Mouse (Mus musculus) natural killer cell, adult 2 months (primary cell): Measurements from ENCODE around the gene Adamtsl1.

ENCODE experiments used
- DNase-seq, 2 experiments: peaks; one replicate each; pipeline ENCODE4 v3.0.0; 2022; ENCODE audit warnings: low spot score in 2 of 2

The Adamtsl1 gene

DNA sequence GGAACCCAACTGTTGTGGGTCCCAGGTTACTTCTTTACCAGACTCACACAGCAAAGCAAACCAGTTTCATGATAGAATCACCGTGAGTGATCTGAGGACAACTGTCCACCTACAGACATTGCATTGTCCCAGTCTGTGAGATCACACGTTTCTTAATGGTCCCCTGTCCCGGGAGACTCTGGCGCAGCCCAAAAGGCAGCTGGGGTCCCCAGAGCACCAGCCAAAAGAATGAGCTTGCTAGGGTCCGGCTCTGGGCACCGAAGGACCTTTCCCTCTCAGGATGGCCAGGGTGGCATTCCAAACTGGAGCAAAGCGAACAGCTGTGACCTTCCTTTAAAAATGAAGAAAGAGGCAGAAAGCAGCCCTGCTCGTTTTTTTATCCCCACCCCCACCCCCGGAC lies at the start of gene Adamtsl1:
Gene Adamtsl1 (plus strand): TSS at position 381 of the 400 bp plus-strand sequence.
- DNase-seq, result no peak

GRCm38 (mm10) chr4:85483586-85483985 lies 30.4 kb upstream of the Adamtsl1 start:
- DNase-seq, result no peak

DNA sequence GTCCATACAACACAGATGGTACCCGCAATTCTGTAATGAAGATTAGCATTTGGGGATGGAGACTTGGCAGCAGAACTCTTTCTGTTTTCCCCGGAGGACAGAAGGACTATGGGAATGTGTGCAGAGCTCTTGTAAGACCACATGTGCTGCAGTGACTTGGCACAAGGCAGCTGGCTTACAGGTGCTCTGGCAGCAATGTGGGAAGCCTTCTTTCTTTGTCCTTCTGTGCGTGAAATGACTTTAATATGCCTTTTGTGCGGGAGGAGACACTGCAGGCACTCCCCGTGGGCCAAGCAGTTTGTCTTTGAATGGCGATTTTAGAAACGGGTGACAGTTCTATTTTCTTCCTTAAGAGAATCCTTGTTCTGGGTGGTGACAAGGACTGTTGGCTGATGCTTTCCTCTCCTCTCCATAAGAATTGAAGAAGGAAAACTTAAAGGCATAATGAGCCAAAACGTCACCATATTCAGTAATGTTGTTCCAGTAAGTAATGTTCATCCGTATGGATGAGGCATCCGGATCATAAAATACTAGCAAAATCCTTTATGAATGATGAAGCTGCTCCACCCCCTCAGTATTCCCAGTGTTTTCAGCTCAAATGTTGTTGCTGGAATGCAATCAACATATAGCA lies 27.5 kb upstream of the Adamtsl1 start:
- DNase-seq, result no peak

DNA sequence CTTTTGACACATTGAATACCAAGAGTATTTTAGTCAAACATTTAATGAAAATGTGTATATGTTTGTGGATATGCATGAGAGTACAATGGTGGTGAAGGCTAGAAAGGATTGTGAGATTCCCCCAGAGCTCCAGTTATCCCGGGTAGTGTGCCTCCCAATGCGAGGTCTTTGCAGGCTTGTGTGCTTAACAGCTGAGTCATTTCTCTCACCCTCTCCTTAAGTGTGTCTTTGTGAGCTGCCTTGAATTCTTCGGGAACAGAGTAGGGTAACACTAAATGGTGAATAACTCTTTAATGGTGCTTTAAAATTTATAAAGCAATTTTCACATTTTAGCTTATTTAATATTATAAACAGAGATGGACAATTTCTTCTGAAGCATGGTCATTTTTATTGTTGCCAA lies 8.3 kb upstream of the Adamtsl1 start:
- DNase-seq, result no peak

- no peak for DNase-seq
Measured at GRCm38 (mm10) chr4:85506976-85507375, 7.0 kb upstream of the Adamtsl1 start.

DNA sequence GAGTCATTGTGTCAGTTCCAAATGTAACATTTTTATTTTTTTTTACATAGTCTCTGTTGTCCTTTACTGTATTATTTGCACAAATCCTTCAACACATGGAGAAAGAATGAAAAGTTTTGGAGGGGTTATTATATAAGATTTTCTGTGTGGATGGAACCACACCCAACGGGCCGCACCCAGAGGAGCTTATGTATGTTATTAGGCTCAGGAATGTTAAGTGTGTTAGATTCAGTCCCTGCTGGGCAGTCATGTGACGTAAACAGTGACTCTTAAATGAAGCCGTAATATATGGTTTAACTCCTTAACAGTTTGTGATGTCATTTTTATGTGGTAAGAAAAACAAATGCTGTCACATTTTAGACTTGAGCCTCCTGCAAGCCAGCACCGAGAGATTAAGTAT lies 6.5 kb upstream of the Adamtsl1 start:
- no peak for DNase-seq

DNA sequence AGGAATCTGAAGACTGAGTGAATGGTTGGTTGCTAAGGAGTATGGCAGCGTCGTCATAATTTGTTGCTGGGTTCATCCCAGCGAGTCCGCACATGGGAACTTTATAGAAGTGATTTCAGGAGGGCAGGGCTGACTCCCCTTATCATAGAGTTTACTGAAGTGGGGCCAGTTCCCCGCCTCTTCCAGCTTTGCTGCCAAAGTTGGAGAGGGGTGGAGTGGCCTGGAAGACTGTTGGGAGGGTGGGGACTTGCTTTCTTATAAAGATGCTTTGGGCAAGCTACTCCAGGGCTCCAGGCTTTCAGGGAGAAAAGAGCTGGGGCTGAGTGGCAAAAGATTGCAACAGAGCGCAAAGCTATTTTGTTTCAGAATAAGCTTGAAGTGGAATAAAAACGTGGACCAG lies 684 bp upstream of the Adamtsl1 start:
- no peak for DNase-seq

DNA sequence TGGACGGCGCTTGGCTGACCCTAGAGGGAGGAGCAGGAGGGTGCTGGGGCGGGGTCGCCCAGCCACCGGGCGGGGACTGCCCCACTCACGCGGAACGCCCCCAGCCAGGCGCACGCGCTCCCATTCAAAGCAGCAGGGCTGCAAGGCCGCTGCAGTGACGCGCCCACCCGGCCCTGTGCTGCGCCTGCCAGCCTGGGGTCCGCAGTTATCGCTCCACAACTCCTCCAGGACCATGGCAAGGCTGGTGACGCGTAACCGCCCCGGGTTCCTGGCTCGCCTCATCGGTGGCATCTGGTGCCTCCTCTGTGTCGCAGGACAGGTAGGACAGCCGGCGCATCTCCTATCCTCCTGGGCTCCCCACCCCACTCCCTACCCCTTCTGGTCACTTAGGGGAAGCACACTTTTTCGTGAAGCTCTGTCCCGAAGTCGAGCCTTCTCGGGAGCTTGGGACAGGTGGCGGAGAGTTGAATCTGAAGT lies 271 bp downstream of the Adamtsl1 start:
- DNase-seq, result no peak

DNA sequence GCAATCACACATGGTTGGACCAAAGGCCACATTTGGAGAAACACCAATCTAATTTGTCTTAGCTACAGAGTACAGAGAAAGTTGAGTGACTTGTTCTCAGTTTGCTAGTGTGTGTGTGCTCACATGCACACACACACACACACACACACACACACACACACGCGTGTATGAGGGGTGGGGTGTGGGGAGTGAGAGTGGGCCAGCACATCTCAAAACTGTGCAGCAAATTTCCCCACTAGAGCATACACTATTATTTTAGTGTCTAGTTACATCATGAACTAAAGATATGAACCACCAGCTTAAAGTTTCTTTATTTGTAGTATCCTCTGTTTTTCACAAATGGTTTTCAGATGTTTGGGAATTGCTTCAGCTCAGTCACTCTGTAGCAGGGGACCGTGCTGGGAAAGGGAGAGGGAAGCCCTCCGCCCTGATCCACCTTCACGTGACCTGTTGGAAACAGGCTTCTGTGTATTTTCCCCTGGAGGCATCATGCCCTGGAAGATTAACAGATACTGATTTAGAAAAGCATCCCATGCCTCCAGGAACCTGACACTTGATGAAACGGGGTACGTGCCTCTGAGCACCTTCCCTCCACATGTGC lies 13.1 kb downstream of the Adamtsl1 start:
- no peak for DNase-seq

GRCm38 (mm10) chr4:85529852-85530251 lies 15.9 kb downstream of the Adamtsl1 start:
- no peak for DNase-seq

- no peak for DNase-seq
Measured at GRCm38 (mm10) chr4:85539677-85540076, 25.7 kb downstream of the Adamtsl1 start.

- DNase-seq, result no peak
Measured at GRCm38 (mm10) chr4:85543221-85543620, 29.2 kb downstream of the Adamtsl1 start.

- no peak for DNase-seq
Measured at GRCm38 (mm10) chr4:85554696-85555095, 40.7 kb downstream of the Adamtsl1 start.

DNA sequence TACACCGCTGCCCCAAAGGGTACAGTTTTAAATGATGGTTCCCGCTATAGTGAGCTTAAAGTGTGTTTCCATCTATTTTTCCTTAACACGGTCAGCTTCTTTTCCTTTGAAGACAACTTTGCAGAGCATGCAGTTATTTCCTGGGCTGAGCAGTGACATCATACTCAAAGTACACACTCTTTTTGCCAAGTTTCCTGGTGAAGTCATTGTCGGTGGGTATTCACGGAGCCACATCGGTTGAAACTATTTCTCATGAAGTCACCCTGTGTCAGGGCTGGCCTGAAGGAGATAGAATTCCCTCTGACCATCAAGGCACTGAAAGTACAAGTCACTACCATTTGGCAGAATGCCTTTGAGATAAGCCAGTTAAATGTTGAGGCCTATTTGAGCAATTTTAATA lies 45.8 kb downstream of the Adamtsl1 start:
- no peak for DNase-seq

DNA sequence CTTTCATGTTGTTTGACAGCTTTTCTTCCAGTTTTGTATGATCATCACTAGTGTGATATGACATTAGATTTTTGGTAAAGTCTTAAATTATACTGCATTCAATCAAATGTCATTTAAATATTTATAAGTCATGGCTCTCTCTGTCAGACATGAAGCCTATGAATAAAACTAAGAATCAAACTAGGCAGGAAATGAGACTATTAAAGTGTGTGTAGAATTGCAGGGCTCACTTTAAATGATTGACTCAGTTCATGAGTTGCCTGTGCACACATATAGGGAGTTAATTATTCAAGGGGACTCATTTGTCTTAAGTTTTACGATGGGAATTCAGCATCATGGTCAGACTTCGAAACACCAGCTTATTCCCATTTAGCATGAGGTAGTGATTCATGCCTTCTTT lies 71.5 kb downstream of the Adamtsl1 start:
- DNase-seq, result no peak

- DNase-seq, result no peak
Measured at GRCm38 (mm10) chr4:85588928-85589327, 75.0 kb downstream of the Adamtsl1 start.

GRCm38 (mm10) chr4:85591037-85591436 lies 77.1 kb downstream of the Adamtsl1 start:
- DNase-seq, result no peak

DNA sequence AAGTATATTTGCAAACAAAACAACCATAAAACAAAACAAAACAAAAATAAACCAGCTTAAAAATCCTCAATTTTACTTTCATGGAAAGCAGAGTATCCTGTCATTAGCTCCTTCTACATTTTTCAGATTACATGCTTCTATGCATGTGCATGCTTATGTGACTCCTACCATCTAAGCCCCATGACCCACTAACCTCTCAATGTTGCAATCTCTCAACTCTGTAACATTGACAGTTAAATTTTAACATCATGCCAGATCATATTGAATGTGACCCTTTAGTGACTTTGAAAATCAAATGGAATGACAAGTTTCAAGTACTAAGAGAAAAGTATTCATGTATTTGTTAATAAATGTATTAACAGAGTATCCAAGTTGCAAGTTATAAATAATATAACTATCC lies 80.2 kb downstream of the Adamtsl1 start:
- DNase-seq, result no peak

- no peak for DNase-seq
Measured at GRCm38 (mm10) chr4:85613331-85613730, 99.4 kb downstream of the Adamtsl1 start.

DNA sequence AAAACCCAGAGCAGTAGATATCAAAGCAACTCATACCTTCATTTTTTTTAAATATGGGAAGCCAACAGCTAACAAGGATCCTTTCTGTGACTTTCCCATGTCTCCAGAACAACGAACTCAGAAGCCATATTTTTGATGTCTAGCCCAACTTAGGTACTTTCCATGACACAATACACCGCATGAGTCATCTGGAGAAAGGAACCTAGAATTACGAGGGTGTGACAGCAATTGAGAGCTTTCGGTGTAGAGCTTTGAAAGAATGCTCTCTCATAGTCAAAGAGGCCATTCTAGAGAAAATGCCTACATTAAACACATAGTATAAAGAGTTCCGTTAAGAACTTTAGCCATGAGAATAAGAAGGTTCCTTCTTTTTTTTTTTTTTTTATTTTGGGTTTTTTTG lies 104.8 kb downstream of the Adamtsl1 start:
- DNase-seq, result no peak

- no peak for DNase-seq
Measured at GRCm38 (mm10) chr4:85619261-85619660, 105.3 kb downstream of the Adamtsl1 start.

- DNase-seq, result no peak
Measured at GRCm38 (mm10) chr4:85629381-85629780, 115.4 kb downstream of the Adamtsl1 start.

DNA sequence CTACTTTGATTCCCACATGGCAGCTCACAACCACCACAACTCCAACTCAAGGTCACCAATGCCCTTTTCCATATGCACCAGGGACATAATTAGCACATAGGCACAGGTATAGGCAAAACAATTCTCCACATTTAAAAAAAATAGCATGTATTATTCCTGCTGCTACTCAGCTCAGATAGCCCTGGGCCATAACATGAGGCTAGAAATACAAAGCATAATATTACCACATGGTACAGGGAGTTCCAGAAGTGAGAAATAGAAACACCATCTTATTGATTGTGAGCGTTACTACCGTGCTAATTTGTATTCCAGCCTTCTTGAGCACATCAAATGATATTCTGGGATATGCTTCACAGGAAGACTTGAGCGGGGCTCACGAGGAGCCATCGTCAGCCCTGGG lies 155.3 kb downstream of the Adamtsl1 start:
- DNase-seq, result no peak

GRCm38 (mm10) chr4:85669735-85670134 lies 155.8 kb downstream of the Adamtsl1 start:
- no peak for DNase-seq
